Mouse (Mus musculus) kidney, embryonic 15.5 days (tissue): Measurements from ENCODE around the gene Tmco3. TPM values are rescaled to one million over a fixed set of nuclear protein-coding genes. Genes with fewer than 3 reads are reported as not detected.
A peak's percentile ranks its signal among the peaks of the same experiment; 100 is the strongest.
"Not testable (repeated sequence)": the region's sequence is repeated elsewhere in the genome, so short reads cannot be mapped to it uniquely, and the experiment has no call there.

Experiments
- ATAC-seq: fragments of 200-750 bp; cut with Nextera tagmentation; replicated peaks from 2 replicates; pipeline ENCODE4 v1.8.0; 2017; ENCODE audit warnings: moderate TSS enrichment; ENCODE audit not compliant: low FRiP score
- H3K27ac ChIP-seq: fragments of 300-500 bp; sonication (generic); 2 replicates; pipeline ENCODE4 v1.5.1; 2015; ENCODE audit warnings: mild to moderate bottlenecking, inconsistent platforms
- H3K27me3 ChIP-seq: fragments of 300-500 bp; sonication (generic); 2 replicates; pipeline ENCODE4 v1.6.1; 2015; ENCODE audit warnings: inconsistent platforms
- H3K36me3 ChIP-seq: fragments of 300-500 bp; sonication (generic); 2 replicates; pipeline ENCODE4 v1.6.1; 2015; ENCODE audit warnings: inconsistent platforms
- H3K4me1 ChIP-seq: fragments of 300-500 bp; sonication (generic); 2 replicates; pipeline ENCODE4 v1.6.1; 2015; ENCODE audit warnings: inconsistent platforms
- H3K4me2 ChIP-seq: fragments of 300-500 bp; sonication (generic); 2 replicates; pipeline ENCODE4 v1.6.1; 2015; ENCODE audit warnings: moderate library complexity, mild to moderate bottlenecking, inconsistent platforms
- H3K4me3 ChIP-seq: fragments of 300-500 bp; sonication (generic); replicated peaks from 2 replicates; pipeline ENCODE4 v1.5.1; 2015; ENCODE audit warnings: mild to moderate bottlenecking, inconsistent platforms
- H3K9ac ChIP-seq: fragments of 300-500 bp; sonication (generic); 2 replicates; pipeline ENCODE4 v1.6.1; 2015; ENCODE audit warnings: mild to moderate bottlenecking, inconsistent platforms
- H3K9me3 ChIP-seq: fragments of 300-500 bp; sonication (generic); replicated peaks from 2 replicates; pipeline ENCODE4 v1.6.1; 2016; ENCODE audit warnings: inconsistent platforms
- WGBS: fragments of 180-500 bp; shearing (Covaris S2); methylation state at CpG from one replicate; pipeline ENCODE4 v1.1.7; 2015; ENCODE audit warnings: mixed read lengths; 5-methylcytosine and 5-hydroxymethylcytosine counted together
- polyA plus RNA-seq: library from polyadenylated mRNA; unstranded; fragments of >200 nt; fragmentation: Nextera tagmentation; extraction: Ambion mirVana; gene quantifications from 2 replicates; pipeline ENCODE4 v1.2.1, GENCODE M21; 2015

Gene Tmco3
- polyA plus RNA-seq, 1 experiment from 2014 or later, result 45.1 TPM

DNA sequence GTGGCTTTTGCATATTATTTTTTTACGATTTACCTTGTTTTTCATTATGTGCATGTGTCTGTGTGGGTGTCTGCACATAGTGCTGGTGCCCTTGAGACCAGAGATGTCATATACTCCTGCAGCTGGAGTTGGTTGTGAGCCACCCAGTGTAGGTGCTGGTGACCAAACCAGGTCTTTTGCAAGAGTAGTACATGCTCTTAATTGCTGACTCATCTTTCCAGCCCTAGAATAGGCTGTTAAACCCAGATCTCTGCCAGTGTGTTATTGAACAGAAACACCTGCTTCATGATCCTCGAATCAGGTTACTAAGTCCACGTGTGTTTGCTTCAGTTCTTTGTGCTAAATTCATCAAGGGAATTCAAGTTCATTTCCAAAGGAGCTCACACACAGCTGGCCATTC is 26.9 kb downstream of the Tmco3 start:
- Histone ChIP-seq H3K27ac (no peak overlapping the region), H3K36me3 (peaks cover 55% of the 10 kb centered on the region), H3K4me2 (no peak overlapping the region), H3K9ac (no peak overlapping the region), H3K27me3 (no peaks in the 10 kb centered on the region), H3K9me3 (no peaks in the 10 kb centered on the region), H3K4me1 (no peaks in the 10 kb centered on the region), H3K4me3 (no peak overlapping the region)
- no peak for ATAC-seq
- 79% methylated on average over 3 of the region's 3 CpGs for WGBS

DNA sequence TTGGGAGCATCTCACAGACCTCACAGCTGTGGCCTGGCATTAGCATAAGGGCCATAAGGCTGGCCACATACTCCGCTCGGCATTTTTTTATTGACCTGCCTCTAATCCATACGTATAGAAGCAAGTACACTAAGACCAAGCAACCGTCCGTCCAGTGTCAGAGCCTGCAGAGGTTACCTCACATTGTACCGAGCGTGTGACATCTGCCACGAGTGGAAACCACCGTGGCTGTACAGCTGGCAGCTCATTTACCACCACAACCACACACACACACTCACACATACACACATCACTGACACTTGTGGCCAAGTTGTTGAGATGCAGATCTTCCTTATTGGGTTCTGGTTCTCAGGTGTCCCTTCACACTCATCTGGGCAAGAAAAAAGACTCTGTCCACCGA is 28.7 kb downstream of the Tmco3 start:
- Histone ChIP-seq H3K4me3 (no peak overlapping the region), H3K9ac (no peak overlapping the region), H3K4me2 (no peak overlapping the region), H3K9me3 (no peaks in the 10 kb centered on the region), H3K36me3 (peaks cover 51% of the 10 kb centered on the region), H3K27ac (no peak overlapping the region), H3K27me3 (no peaks in the 10 kb centered on the region), H3K4me1 (no peaks in the 10 kb centered on the region)
- WGBS, result 88% methylated on average over 10 of the region's 10 CpGs
- ATAC-seq, result no peak

DNA sequence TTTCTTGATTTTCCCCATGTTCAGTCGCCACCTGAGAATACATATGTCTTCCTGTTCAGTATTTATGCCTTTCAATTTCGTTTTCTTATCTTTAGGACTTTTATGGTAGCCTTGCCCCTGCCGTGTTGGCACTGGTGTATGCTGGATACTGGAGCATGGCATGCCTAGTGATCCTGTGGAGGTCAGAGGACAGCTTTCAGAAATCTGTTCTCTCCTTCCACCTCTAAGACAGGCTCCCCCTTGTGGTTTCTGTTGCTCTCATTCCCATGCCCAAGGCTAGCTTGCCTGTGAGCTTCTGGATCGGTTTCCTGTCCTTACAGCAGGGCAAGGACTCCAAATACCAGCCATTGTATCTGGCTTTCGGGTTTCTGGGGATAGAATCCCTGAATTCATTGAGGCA is 38.6 kb downstream of the Tmco3 start:
- Histone ChIP-seq H3K9me3 (no peaks in the 10 kb centered on the region), H3K4me3 (no peak overlapping the region), H3K4me1 (peaks cover 8% of the 10 kb centered on the region; the same call in 1 of the 2 replicates), H3K27me3 (no peaks in the 10 kb centered on the region), H3K4me2 (no peak overlapping the region), H3K36me3 (peaks cover 9% of the 10 kb centered on the region; the same call in 1 of the 2 replicates), H3K27ac (no peak overlapping the region), H3K9ac (no peak overlapping the region)
- ATAC-seq, result no peak
- WGBS, result 32% methylated on average over 5 of the region's 5 CpGs

DNA sequence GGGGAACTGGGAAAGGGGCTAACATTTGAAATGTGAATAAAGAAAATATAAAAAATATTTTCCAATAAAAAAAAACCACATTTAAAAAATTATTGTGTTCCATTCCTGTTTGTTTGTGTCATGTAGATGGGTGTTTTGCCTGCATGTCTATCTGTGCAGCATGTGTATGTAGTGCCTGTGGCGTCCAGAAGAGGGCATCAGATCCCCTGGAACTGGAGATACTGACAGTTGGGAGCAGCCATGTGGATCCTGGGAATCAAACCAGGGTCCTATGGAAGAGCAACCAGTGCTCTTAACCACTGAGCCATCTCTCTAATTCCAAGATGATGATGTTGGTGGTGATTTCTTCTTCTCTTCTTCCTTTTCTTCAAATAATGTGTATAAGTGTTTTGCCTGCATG is 46.7 kb downstream of the Tmco3 start:
- Histone ChIP-seq H3K9ac (no peak overlapping the region), H3K4me1 (peaks cover 9% of the 10 kb centered on the region), H3K9me3 (no peaks in the 10 kb centered on the region), H3K27ac (no peak overlapping the region), H3K27me3 (no peaks in the 10 kb centered on the region), H3K4me2 (no peak overlapping the region), H3K36me3 (no peaks in the 10 kb centered on the region), H3K4me3 (no peak overlapping the region)
- 59% methylated on average over 1 of the region's 1 CpGs for WGBS
- ATAC-seq, result no peak

DNA sequence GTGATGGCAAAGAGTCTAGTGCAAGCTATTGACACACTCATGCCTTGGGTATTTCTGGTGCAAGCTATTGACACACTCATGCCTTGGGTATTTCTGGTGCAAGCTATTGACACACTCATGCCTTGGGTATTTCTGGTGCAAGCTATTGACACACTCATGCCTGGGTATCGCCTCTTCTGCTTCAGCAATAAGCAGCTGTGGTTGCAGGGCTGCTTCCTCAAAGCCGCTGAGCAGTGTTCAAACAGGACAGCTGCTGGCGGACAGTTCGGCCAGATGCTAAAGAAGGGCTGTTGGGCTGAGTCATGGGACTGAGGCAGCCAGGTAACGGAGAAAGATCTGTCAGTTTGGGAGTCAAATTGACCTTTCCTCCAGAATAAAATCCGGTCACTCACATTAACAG is 49.3 kb downstream of the Tmco3 start:
- WGBS, result 81% methylated on average over 6 of the region's 6 CpGs
- H3K36me3 ChIP-seq, result peaks cover 18% of the 10 kb centered on the region
- H3K9ac ChIP-seq, H3K9me3 ChIP-seq, H3K4me3 ChIP-seq, ATAC-seq, H3K27me3 ChIP-seq, H3K4me2 ChIP-seq: not testable (repeated sequence)
- peaks cover 27% of the 10 kb centered on the region for H3K4me1 ChIP-seq
- H3K27ac ChIP-seq, result peak overlapping the region; percentile 30; the same call in 1 of the 2 replicates

DNA sequence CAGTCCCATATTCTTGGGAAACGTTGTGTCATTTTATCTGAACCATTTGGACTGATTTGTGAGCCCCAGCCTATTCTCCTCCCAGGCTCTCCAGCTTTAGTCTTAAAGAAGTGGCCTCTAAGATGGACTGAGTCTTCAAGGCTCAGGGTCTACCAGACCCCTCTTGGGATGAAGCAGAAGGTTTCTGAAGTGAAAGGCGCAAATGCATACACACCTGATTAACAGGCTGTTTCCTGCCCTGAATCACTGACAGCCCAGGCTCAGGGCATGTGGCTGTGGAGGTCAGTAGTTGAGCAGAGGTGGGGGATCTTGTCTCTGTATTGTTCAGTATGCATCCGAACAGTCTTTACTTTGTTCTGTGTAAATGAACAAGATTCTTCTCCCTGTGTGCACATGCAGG is 49.7 kb downstream of the Tmco3 start:
- Histone ChIP-seq H3K36me3 (peaks cover 22% of the 10 kb centered on the region), H3K4me2 (peak overlapping the region; percentile 87), H3K4me3 (no peak overlapping the region; the same call in 1 of the 2 replicates), H3K9me3 (no peaks in the 10 kb centered on the region), H3K27ac (peak overlapping the region; percentile 30; the same call in 1 of the 2 replicates), H3K9ac (0 out of 2 replicates have a peak overlapping the region, but pooled peaks have one; percentile 95), H3K4me1 (peaks cover 27% of the 10 kb centered on the region), H3K27me3 (no peaks in the 10 kb centered on the region)
- 68% methylated on average over 3 of the region's 3 CpGs for WGBS
- no peak for ATAC-seq

DNA sequence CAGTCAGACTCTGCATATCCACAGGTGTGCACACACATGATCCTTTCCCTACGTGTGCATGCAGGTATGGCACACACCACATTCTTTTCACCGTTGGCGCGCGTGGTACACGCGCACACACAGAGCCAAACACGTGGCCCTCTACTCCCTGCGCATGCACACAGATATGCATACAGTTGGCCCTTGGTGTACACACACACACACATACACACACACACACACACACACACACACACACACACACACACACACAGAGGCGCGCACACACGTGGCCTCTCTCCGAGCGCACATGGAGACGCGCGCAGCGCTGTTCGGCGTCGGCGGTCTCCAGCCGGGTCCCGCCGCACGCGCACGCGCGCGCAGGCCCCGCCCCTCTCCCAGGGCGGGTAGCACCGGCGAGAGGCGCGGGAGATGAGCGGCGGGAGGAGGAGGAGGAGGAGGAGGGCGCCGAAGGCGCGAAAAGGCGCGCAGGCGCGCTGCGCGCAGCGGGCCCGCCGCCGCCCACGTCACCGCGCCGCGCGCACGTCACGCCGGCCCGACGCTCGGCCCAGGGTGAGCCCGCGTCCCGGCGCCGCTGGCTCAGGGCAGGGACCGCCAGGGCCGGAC is 50.4 kb downstream of the Tmco3 start, which contains the start of gene Tfdp1:
TSS of gene Tfdp1 (plus strand) at position 497 of the 606 bp plus-strand sequence.
- Histone ChIP-seq H3K36me3 (peaks cover 29% of the 10 kb centered on the region), H3K4me2 (peak within 1 kb of the TSS; percentile 87), H3K27me3 (no peaks in the 10 kb centered on the region), H3K4me1 (peaks cover 27% of the 10 kb centered on the region), H3K4me3 (peak within 1 kb of the TSS; percentile 91), H3K27ac (peak within 1 kb of the TSS; percentile 79), H3K9ac (peak within 1 kb of the TSS; percentile 95), H3K9me3 (no peaks in the 10 kb centered on the region)
- 2% methylated on average over 33 of the region's 72 CpGs for whole genome bisulfite sequencing
- peak; percentile 97 for ATAC-seq

DNA sequence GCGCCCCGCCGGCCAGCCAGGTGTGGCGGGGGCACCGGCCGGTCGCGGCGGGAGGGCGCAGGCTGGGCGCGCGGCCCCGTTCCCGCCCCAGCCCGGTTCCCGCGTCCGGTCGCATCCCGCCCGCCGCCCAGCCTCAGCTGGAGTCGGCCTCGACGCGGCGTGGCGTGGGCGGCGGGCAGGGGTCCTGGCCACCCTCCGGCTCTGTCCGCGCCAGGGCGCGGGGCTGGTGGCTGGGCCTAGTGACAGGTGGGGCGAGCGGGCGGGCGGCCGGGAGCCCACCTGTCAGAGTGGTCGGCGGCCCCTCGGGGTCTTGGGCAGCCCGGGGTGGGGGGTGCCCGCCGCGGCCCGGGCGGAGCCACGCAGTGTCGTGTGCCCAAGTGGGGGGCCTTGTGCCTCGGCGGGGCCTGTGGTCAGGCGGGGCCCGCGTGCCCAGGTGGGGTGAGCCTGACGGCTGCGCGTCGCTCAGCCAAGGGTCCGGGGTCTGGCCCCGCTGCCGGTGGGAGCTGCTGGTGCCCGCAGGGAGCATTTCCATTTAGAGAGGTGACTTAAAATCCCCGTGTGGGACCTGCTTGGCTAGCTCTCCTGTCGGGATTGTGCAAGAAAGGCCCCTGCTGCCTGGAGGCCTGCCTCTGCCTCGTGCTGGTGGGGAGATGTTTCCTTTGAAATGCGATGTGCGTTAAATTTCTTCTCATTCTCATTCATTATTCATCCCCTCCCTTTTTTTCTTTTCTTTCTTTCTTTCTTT is 51.1 kb downstream of the Tmco3 start:
- peak; percentile 64 for ATAC-seq

DNA sequence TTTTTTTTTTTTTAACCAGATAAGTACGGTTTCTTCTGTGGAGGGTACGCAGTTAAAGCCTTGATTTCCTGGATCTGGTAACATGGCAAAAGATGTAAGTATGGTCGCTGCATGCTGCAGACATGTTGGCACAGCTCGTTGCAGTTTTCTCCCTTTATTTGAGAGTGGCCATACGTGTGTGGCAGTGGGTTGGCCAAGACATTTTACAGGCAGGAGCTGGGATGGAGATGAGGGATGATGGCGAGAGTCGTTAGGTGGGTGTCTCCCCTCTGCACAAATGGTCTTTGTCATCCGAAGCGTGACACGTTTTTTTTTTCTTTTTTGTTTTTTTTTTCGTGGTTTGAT is 51.6 kb downstream of the Tmco3 start:
- Histone ChIP-seq H3K27ac (0 out of 2 replicates have a peak overlapping the region, but pooled peaks have one; percentile 79), H3K4me2 (peak overlapping the region; percentile 87), H3K4me3 (peak overlapping the region; percentile 91), H3K27me3 (no peaks in the 10 kb centered on the region), H3K36me3 (peaks cover 42% of the 10 kb centered on the region), H3K9me3 (no peaks in the 10 kb centered on the region), H3K4me1 (peaks cover 27% of the 10 kb centered on the region), H3K9ac (peak overlapping the region; percentile 95)
- ATAC-seq, result no peak
- 2% methylated on average over 11 of the region's 11 CpGs for WGBS

More for the DNA sequence above, 51.1 kb downstream of the Tmco3 start:
- peaks cover 36% of the 10 kb centered on the region for H3K36me3 ChIP-seq
- under 1% methylated on average over 65 of the region's 70 CpGs for WGBS
- peak overlapping the region; percentile 87 for H3K4me2 ChIP-seq
- H3K9me3 ChIP-seq, result no peaks in the 10 kb centered on the region
- peaks cover 27% of the 10 kb centered on the region for H3K4me1 ChIP-seq
- H3K9ac ChIP-seq, result peak overlapping the region; percentile 95
- peak overlapping the region; percentile 91 for H3K4me3 ChIP-seq
- no peaks in the 10 kb centered on the region for H3K27me3 ChIP-seq
- H3K27ac ChIP-seq, result peak overlapping the region; percentile 79

DNA sequence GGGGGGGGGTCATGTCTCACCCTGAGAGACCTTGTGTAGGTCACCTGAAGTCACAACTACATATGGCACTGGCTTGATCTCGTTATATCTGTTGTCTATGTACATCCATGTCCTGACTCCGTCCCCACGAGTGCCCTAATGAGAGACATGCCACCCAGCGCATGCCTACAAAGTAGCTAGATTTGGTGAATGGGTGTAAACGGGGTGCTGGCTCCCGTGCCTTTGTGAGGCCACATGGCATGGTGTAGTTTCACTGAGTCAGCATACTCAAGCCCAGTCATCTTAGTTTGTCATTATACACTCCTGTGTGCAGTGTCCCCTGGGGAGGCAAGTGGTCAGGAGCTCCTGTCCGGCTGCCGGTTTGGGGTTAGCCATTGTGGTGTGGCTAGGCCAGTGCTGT is 52.7 kb downstream of the Tmco3 start:
- ATAC-seq, result no peak
- Histone ChIP-seq H3K27me3 (no peaks in the 10 kb centered on the region), H3K4me1 (peaks cover 27% of the 10 kb centered on the region), H3K4me2 (peak overlapping the region; percentile 87), H3K9me3 (no peaks in the 10 kb centered on the region), H3K4me3 (peak overlapping the region; percentile 91; the same call in 1 of the 2 replicates), H3K36me3 (peaks cover 52% of the 10 kb centered on the region), H3K9ac (0 out of 2 replicates have a peak overlapping the region, but pooled peaks have one; percentile 95), H3K27ac (no peak overlapping the region)
- 83% methylated on average over 8 of the region's 8 CpGs for WGBS

DNA sequence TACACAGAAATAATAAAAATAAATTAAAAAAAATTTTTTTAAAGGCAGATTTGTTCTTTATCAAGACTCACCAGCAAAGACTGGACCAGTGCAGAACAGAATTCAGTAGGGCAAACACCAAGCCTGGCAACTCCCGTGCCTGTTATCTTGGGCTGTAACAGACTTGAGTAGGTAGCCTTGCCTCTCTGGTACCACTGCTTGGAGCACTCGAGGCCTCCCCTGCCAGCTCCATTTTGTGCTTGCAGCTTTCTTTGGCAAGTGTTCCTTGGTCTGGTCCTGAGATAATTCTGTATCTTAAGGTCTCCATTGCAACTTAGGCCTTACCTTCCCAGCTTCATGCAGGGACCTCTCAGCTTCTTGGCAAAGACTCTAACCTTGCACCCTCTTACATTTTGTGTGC is 54.4 kb downstream of the Tmco3 start:
- ATAC-seq, result no peak
- Histone ChIP-seq H3K27me3 (no peaks in the 10 kb centered on the region), H3K4me1 (peaks cover 27% of the 10 kb centered on the region), H3K4me3 (no peak overlapping the region), H3K9ac (no peak overlapping the region), H3K9me3 (no peaks in the 10 kb centered on the region), H3K27ac (no peak overlapping the region), H3K4me2 (no peak overlapping the region), H3K36me3 (peaks cover 69% of the 10 kb centered on the region)
- 86% methylated on average over 2 of the region's 2 CpGs for WGBS

DNA sequence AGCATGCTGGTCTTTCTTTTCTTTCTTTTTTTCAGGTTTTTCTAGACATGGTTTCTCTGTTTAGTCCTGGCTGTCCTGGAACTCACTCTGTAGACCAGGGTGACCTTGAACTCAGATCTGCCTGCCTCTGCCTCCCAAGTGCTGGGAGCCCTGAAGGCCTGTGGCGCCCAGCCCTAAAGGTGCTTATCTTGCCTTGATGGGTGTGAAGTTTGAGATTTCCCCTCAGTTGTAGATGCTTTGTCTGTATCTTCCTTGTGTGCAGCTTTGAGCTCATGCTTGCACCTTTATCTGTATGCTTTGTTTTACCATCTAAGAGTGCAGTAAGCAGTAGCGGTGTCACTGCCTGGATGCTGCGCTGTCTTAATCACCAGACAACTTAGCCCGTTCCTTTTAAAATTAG is 55.1 kb downstream of the Tmco3 start:
- no peak overlapping the region for H3K4me3 ChIP-seq
- no peaks in the 10 kb centered on the region for H3K9me3 ChIP-seq
- H3K9ac ChIP-seq, result no peak overlapping the region
- WGBS, result 96% methylated on average over 4 of the region's 4 CpGs
- H3K36me3 ChIP-seq, result peaks cover 77% of the 10 kb centered on the region
- no peaks in the 10 kb centered on the region for H3K27me3 ChIP-seq
- no peak overlapping the region for H3K4me2 ChIP-seq
- peaks cover 20% of the 10 kb centered on the region for H3K4me1 ChIP-seq
- no peak for ATAC-seq
- no peak overlapping the region for H3K27ac ChIP-seq
